Mouse (Mus musculus) stomach, postnatal 0 days (tissue): ENCODE measurements around the gene Utrn. TPM values are rescaled to one million over a fixed set of nuclear protein-coding genes. Genes with fewer than 3 reads are reported as not detected.
"Not testable (repeated sequence)": the region's sequence is repeated elsewhere in the genome, so short reads cannot be mapped to it uniquely, and the experiment has no call there.

ENCODE experiments used
- ATAC-seq: fragments of 200-750 bp; cut with Nextera tagmentation; 2 replicates; pipeline ENCODE4 v1.8.0; 2017; ENCODE audit not compliant: low FRiP score, low TSS enrichment
- DNase-seq: peaks from one replicate; pipeline ENCODE4 v3.0.0-alpha.2; 2016; ENCODE audit warnings: low spot score
- H3K27ac ChIP-seq: fragments of 300-500 bp; sonication (generic); replicated peaks from 2 replicates; pipeline ENCODE4 v1.5.1; 2014; ENCODE audit warnings: mild to moderate bottlenecking, control low read depth
- H3K27me3 ChIP-seq: fragments of 300-500 bp; sonication (generic); 2 replicates; pipeline ENCODE4 v1.6.1; 2014; ENCODE audit warnings: low read length; ENCODE audit not compliant: control insufficient read depth, insufficient read depth
- H3K36me3 ChIP-seq: fragments of 300-500 bp; sonication (generic); 2 replicates; pipeline ENCODE4 v1.6.1; 2014; ENCODE audit warnings: low read length, mixed read lengths; ENCODE audit not compliant: control insufficient read depth, insufficient read depth
- H3K4me1 ChIP-seq: fragments of 300-500 bp; sonication (generic); replicated peaks from 2 replicates; pipeline ENCODE4 v1.6.1; 2014; ENCODE audit warnings: antibody characterized with exemption; ENCODE audit not compliant: control insufficient read depth, insufficient read depth
- H3K4me2 ChIP-seq: fragments of 300-500 bp; sonication (generic); replicated peaks from 2 replicates; pipeline ENCODE4 v1.6.1; 2014; ENCODE audit warnings: low read depth, mild to moderate bottlenecking, control low read depth, moderate library complexity
- H3K4me3 ChIP-seq: fragments of 300-500 bp; sonication (generic); 2 replicates; pipeline ENCODE4 v1.5.1; 2014; ENCODE audit warnings: low read depth, low read length, control low read depth
- H3K9ac ChIP-seq: fragments of 300-500 bp; sonication (generic); 2 replicates; pipeline ENCODE4 v1.6.1; 2014; ENCODE audit warnings: mild to moderate bottlenecking, low read length, control low read depth, mixed read lengths
- H3K9me3 ChIP-seq: fragments of 300-500 bp; sonication (generic); 2 replicates; pipeline ENCODE4 v1.6.1; 2016; ENCODE audit warnings: low read length; ENCODE audit not compliant: control insufficient read depth
- CTCF ChIP-seq: IDR thresholded peaks from 2 replicates; pipeline ENCODE4 v1.5.1; 2016; ENCODE audit warnings: antibody characterized with exemption, low read depth, mild to moderate bottlenecking, moderate library complexity
- EP300 ChIP-seq: optimal IDR thresholded peaks from 2 replicates; pipeline ENCODE3; 2016; ENCODE audit warnings: antibody characterized with exemption
- WGBS: fragments of 180-500 bp; shearing (Covaris S2); extraction: QIAGEN DNeasy Blood & Tissue Kit; methylation state at CpG from one replicate; pipeline ENCODE4 v1.1.7; 2014; 5-methylcytosine and 5-hydroxymethylcytosine counted together
- polyA plus RNA-seq: library from polyadenylated mRNA; unstranded; fragments of >200 nt; fragmentation: Nextera tagmentation; extraction: Ambion mirVana; gene quantifications from 2 replicates; pipeline ENCODE4 v1.2.1, GENCODE M21; 2015

Utrn gene
- polyA plus RNA-seq, 1 experiment from 2014 or later: 40.4 TPM

GRCm38 (mm10) chr10:12608634-12609033, 260.5 kb downstream of the Utrn start:
- H3K27me3 ChIP-seq: no peaks in the 10 kb centered on the region
- no peak overlapping the region for H3K4me2 ChIP-seq
- ATAC-seq: no peak
- no peaks in the 10 kb centered on the region for H3K4me1 ChIP-seq
- no peak overlapping the region for H3K27ac ChIP-seq
- H3K9me3 ChIP-seq: no peaks in the 10 kb centered on the region
- H3K4me3 ChIP-seq: no peak overlapping the region
- no peak for DNase-seq
- H3K9ac ChIP-seq: no peak overlapping the region
- no peaks in the 10 kb centered on the region for H3K36me3 ChIP-seq
- TF ChIP-seq EP300: no peak
- TF ChIP-seq CTCF: no peak

DNA sequence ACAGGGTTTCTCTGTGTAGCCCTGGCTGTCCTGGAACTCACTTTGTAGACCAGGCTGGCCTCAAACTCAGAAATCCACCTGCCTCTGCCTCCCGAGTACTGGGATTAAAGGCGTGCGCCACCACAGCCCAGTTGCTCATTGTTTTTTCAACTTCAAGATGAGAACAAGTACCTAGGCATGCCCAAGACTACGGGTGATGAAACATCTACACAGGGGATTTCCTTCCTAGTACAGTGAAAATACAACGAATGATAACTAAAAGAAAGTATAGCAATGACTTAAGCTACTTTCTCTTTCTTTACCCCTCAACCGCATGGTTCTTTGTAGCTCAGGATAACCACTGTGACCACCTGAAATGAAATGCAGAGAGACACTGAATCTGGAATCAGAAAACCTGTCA, 262.0 kb downstream of the Utrn start:
- H3K27me3 ChIP-seq, H3K9ac ChIP-seq, DNase-seq, H3K4me1 ChIP-seq, H3K27ac ChIP-seq, H3K4me2 ChIP-seq, H3K4me3 ChIP-seq, H3K9me3 ChIP-seq, ATAC-seq, H3K36me3 ChIP-seq: not testable (repeated sequence)
- 95% methylated on average over 6 of the region's 6 CpGs for WGBS

GRCm38 (mm10) chr10:12595379-12595778, 273.8 kb downstream of the Utrn start:
- DNase-seq (no peak), ATAC-seq (no peak)
- Histone ChIP-seq H3K9me3 (no peaks in the 10 kb centered on the region), H3K27ac (no peak overlapping the region), H3K36me3 (no peaks in the 10 kb centered on the region), H3K4me2 (no peak overlapping the region), H3K27me3 (no peaks in the 10 kb centered on the region), H3K9ac (no peak overlapping the region), H3K4me1 (no peaks in the 10 kb centered on the region), H3K4me3 (no peak overlapping the region)
- 72% methylated on average over 2 of the region's 2 CpGs for whole genome bisulfite sequencing
- TF ChIP-seq EP300: no peak
- no peak for TF ChIP-seq CTCF

GRCm38 (mm10) chr10:12594958-12595357, 274.2 kb downstream of the Utrn start:
- ATAC-seq: no peak

GRCm38 (mm10) chr10:12593071-12593470, 276.1 kb downstream of the Utrn start:
- DNase-seq (no peak), ATAC-seq (no peak)
- Histone ChIP-seq H3K4me2 (no peak overlapping the region), H3K4me1 (no peaks in the 10 kb centered on the region), H3K9me3 (no peaks in the 10 kb centered on the region), H3K27ac (no peak overlapping the region), H3K4me3 (no peak overlapping the region), H3K27me3 (no peaks in the 10 kb centered on the region), H3K9ac (no peak overlapping the region), H3K36me3 (no peaks in the 10 kb centered on the region)
- TF ChIP-seq CTCF (no peak), EP300 (no peak)

More at GRCm38 (mm10) chr10:12594958-12595357, 274.2 kb downstream of the Utrn start:
- Histone ChIP-seq H3K4me3 (no peak overlapping the region), H3K27me3 (no peaks in the 10 kb centered on the region), H3K36me3 (no peaks in the 10 kb centered on the region), H3K9me3 (no peaks in the 10 kb centered on the region), H3K9ac (no peak overlapping the region), H3K4me2 (no peak overlapping the region), H3K4me1 (no peaks in the 10 kb centered on the region), H3K27ac (no peak overlapping the region)
- 91% methylated on average over 8 of the region's 8 CpGs for WGBS
- DNase-seq: no peak
- no peak for TF ChIP-seq CTCF
- TF ChIP-seq EP300: no peak

DNA sequence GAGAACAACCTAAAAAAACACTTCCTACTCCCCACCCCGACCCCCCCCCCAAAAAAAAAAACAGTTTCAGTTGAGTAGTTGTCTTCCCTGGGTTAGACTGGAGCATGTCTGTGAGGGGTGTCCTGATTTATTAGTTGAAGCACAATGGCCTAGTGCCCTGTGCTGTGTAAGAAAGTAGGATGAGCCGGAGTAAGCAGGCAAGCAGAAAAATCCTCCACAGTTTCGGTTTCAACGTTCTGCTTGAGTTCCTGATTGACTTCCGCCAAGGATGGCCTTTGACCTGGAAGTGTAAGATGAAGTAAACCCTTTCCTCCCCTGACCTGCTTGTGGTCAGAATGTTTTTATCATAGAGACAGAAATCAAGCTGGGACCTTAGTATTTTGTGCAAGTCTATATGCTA, 277.2 kb downstream of the Utrn start:
- no peak overlapping the region for H3K4me2 ChIP-seq
- DNase-seq: no peak
- no peak overlapping the region for H3K4me3 ChIP-seq
- H3K36me3 ChIP-seq: no peaks in the 10 kb centered on the region
- no peaks in the 10 kb centered on the region for H3K27me3 ChIP-seq
- no peaks in the 10 kb centered on the region for H3K4me1 ChIP-seq
- H3K9me3 ChIP-seq: no peaks in the 10 kb centered on the region
- H3K9ac ChIP-seq: no peak overlapping the region
- TF ChIP-seq EP300: no peak
- TF ChIP-seq CTCF: no peak
- ATAC-seq: no peak
- WGBS: 65% methylated on average over 5 of the region's 5 CpGs
- H3K27ac ChIP-seq: no peak overlapping the region
